Mouse (Mus musculus): ENCODE measurements around the gene Zfp3.

The Zfp3 gene

GRCm38 (mm10) chr11:70763936-70764808 is at the start of gene Zfp3:
TSS of gene Zfp3 (plus strand) at chr11:70764209.
- CTCF ChIA-PET, result no interaction called here

GRCm38 (mm10) chr11:70715832-70716231 is 48.2 kb upstream of the Zfp3 start:
- CTCF ChIA-PET, result no interaction called here

GRCm38 (mm10) chr11:70718481-70718880 is 45.5 kb upstream of the Zfp3 start:
- CTCF ChIA-PET, result interaction anchor here (0.6 kb wide), 1 partner anchor 610 kb away, joined by 5 read pairs; no protein-coding TSS in a partner anchor

GRCm38 (mm10) chr11:70720567-70720966 is 43.4 kb upstream of the Zfp3 start:
- CTCF ChIA-PET, result no interaction called here

GRCm38 (mm10) chr11:70721072-70721471 is 42.9 kb upstream of the Zfp3 start:
- CTCF ChIA-PET, result no interaction called here

GRCm38 (mm10) chr11:70724706-70725105 is 39.3 kb upstream of the Zfp3 start:
- CTCF ChIA-PET, result no interaction called here

- CTCF ChIA-PET, result interaction anchor here (0.6 kb wide), 1 partner anchor 170 kb away, joined by 3 read pairs; no protein-coding TSS in a partner anchor
Observed at GRCm38 (mm10) chr11:70726585-70726984, 37.4 kb upstream of the Zfp3 start.

GRCm38 (mm10) chr11:70727385-70727784 is 36.6 kb upstream of the Zfp3 start:
- CTCF ChIA-PET, result no interaction called here

GRCm38 (mm10) chr11:70730427-70731038 is 33.5 kb upstream of the Zfp3 start:
- CTCF ChIA-PET, result no interaction called here

GRCm38 (mm10) chr11:70731178-70731577 is 32.8 kb upstream of the Zfp3 start:
- CTCF ChIA-PET, result interaction anchor here (0.6 kb wide), 1 partner anchor 15 kb away, joined by 3 read pairs; no protein-coding TSS in a partner anchor

GRCm38 (mm10) chr11:70733256-70733655 is 30.8 kb upstream of the Zfp3 start:
- CTCF ChIA-PET, result no interaction called here

GRCm38 (mm10) chr11:70737749-70738148 is 26.3 kb upstream of the Zfp3 start:
- CTCF ChIA-PET, result no interaction called here

GRCm38 (mm10) chr11:70741603-70742002 is 22.4 kb upstream of the Zfp3 start:
- CTCF ChIA-PET, result no interaction called here

- CTCF ChIA-PET, result no interaction called here
Observed at GRCm38 (mm10) chr11:70742117-70742516, 21.9 kb upstream of the Zfp3 start.

- CTCF ChIA-PET, result interaction anchor here (0.6 kb wide), 1 partner anchor 83 kb away, joined by 4 read pairs; no protein-coding TSS in a partner anchor
Observed at GRCm38 (mm10) chr11:70742581-70743459, 21.2 kb upstream of the Zfp3 start.

GRCm38 (mm10) chr11:70745636-70746035 is 18.4 kb upstream of the Zfp3 start:
- CTCF ChIA-PET, result interaction anchor here (0.6 kb wide), 1 partner anchor 14 kb away, joined by 3 read pairs; no protein-coding TSS in a partner anchor

GRCm38 (mm10) chr11:70747876-70748545 is 16.0 kb upstream of the Zfp3 start:
- CTCF ChIA-PET, result no interaction called here

GRCm38 (mm10) chr11:70752337-70753017 is 11.5 kb upstream of the Zfp3 start:
- CTCF ChIA-PET, result no interaction called here

GRCm38 (mm10) chr11:70753146-70753545 is 10.9 kb upstream of the Zfp3 start:
- CTCF ChIA-PET, result interaction anchor here (0.6 kb wide), 2 partner anchors 304 to 725 kb away, joined by 3 to 4 read pairs; no protein-coding TSS in a partner anchor

- CTCF ChIA-PET, result interaction anchor here (0.6 kb wide), 1 partner anchor 309 kb away, joined by 13 read pairs; no protein-coding TSS in a partner anchor
Observed at GRCm38 (mm10) chr11:70754476-70754875, 9.5 kb upstream of the Zfp3 start.
